ENCODE assay signal across 14 mouse cellular contexts in the genomic region with DNA sequence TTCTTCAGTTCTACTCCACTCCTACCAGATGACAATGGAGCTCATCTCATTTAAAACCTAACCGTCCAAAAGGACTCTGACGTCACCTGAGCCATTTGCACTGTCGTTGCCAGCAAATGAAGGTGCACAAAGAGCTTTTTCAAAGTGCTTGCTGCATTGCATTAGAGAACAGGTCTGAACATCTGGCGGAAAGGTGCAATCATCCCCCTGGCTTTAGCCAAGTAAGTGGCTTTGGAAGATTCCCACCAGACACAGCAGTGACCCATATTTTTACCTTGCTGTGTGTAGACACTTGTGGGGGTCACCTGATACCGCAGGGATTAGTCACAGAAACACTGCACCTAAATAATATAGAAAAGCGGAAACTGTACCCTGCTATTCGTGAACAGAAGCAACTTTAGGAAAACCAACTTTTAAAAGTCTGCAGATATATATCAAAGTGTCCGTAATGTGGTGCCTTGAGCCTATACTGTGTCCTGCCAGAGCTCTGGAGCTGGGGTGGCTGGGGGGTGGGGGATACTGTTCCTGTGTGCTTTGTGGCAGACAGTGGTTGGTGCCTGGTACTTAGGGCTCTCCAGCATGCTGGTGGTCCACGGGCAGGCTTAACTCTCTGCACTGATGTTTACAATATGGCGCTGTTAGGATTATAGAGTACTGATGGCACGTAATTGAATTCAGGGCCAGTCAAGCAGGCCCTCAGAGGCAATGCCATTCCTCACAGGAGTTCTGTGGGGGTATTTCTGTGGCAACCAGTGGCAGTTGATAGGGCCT.
DNase-seq lines count a peak whose midpoint lies in the region; ATAC-seq and TF ChIP-seq lines count a peak whose summit lies in the region.
"Had no signal": no experiment of that assay in that cellular context is flagged by ENCODE, and none has a peak within 500 bp of the region (broad histone marks: within the 10 kb centered on the region; RNA-seq: fewer than 3 reads in every experiment).

No protein-coding gene starts in this region.

- peaks cover 12% of the 10 kb centered on the region for H3K36me3 ChIP-seq in kidney, embryonic 16.5 days (ENCODE audit: insufficient read depth, low read length)
- H3K36me3 ChIP-seq in limb, embryonic 10.5 days, result peaks cover 19% of the 10 kb centered on the region

- H3K4me2 ChIP-seq in kidney, embryonic 16.5 days (replicated peaks; ENCODE audit: low read depth, low read length), result no peak overlapping the region
- H3K4me2 ChIP-seq: hindbrain, embryonic 12.5 days had no signal

- no peak for TF ChIP-seq CTCF in layer of hippocampus, adult 2 months (conservative IDR thresholded peaks at IDR 0.05)

- no peak overlapping the region for H3K4me3 ChIP-seq in kidney, embryonic 16.5 days (ENCODE audit: low read length)
- no peak overlapping the region for H3K4me3 ChIP-seq in limb, embryonic 10.5 days
- H3K4me3 ChIP-seq in layer of hippocampus, adult 2 months, result no peak overlapping the region
- H3K4me3 ChIP-seq: hindbrain, embryonic 12.5 days had no signal

- DNase-seq in kidney, postnatal 4 days, result no peak
- DNase-seq in retina, postnatal 1 day, result peak; percentile 23
- DNase-seq in retina, embryonic 14.5 days (ENCODE audit: low spot score), result no peak
- peak; percentile 44 for DNase-seq in limb, embryonic 10.5 days (ENCODE audit: low spot score)
- peak; percentile 73 for DNase-seq in yolk sac, embryonic 10.5 days (ENCODE audit: low spot score)
- DNase-seq in layer of hippocampus, adult 2 months (ENCODE audit: low spot score in 2 of 2), result no peak
- DNase-seq: adrenal gland, postnatal 10 days; cerebellum, adult 11 months; heart, adult 18-20 months; kidney, postnatal 25 days; lung, adult 18-20 months had no signal

- peak overlapping the region; percentile 64 for H3K27ac ChIP-seq in kidney, embryonic 16.5 days (ENCODE audit: low read length)
- H3K27ac ChIP-seq in limb, embryonic 10.5 days, result peak overlapping the region; percentile 79
- H3K27ac ChIP-seq in layer of hippocampus, adult 2 months, result no peak overlapping the region
- H3K27ac ChIP-seq: hindbrain, embryonic 12.5 days had no signal

- ATAC-seq in kidney, embryonic 16.5 days (ENCODE audit: low FRiP score, low TSS enrichment), result peak; percentile 46; the same call in 1 of the 2 replicates
- no peak for ATAC-seq in CD4-positive, CD25-positive, alpha-beta regulatory T cell, adult 4 months

- H3K4me1 ChIP-seq in kidney, embryonic 16.5 days (ENCODE audit: insufficient read depth, low read length), result peaks cover 57% of the 10 kb centered on the region
- H3K4me1 ChIP-seq in limb, embryonic 10.5 days, result peaks cover 43% of the 10 kb centered on the region

- WGBS in kidney, embryonic 16.5 days, result 57% methylated on average over 11 of the region's 11 CpGs
- 57% methylated on average over 11 of the region's 11 CpGs for WGBS in limb, embryonic 10.5 days

- H3K9me3 ChIP-seq in kidney, embryonic 16.5 days (ENCODE audit: low read length), result peaks cover 7% of the 10 kb centered on the region
- no peaks in the 10 kb centered on the region for H3K9me3 ChIP-seq in limb, embryonic 10.5 days (replicated peaks)
- H3K9me3 ChIP-seq: hindbrain, embryonic 12.5 days had no signal

- H3K27me3 ChIP-seq in kidney, embryonic 16.5 days (ENCODE audit: insufficient read depth, low read length), result no peaks in the 10 kb centered on the region
- H3K27me3 ChIP-seq in limb, embryonic 10.5 days (ENCODE audit: low read depth, poor library complexity, severe bottlenecking), result no peaks in the 10 kb centered on the region
- H3K27me3 ChIP-seq: hindbrain, embryonic 12.5 days had no signal

- peak overlapping the region; percentile 33 for H3K9ac ChIP-seq in kidney, embryonic 16.5 days (replicated peaks; ENCODE audit: low read length)
- H3K9ac ChIP-seq: hindbrain, embryonic 12.5 days had no signal

Comparison
In these comparisons a context has a peak if more than half of its experiments do, and no peak if none do; other contexts are left out.
1. DNase-seq: peak in retina, postnatal 1 day (single experiment), limb, embryonic 10.5 days (single experiment) and yolk sac, embryonic 10.5 days (single experiment); none in kidney, postnatal 4 days (0 of 2), retina, embryonic 14.5 days (single experiment) and layer of hippocampus, adult 2 months (0 of 2).